In the genomic region with DNA sequence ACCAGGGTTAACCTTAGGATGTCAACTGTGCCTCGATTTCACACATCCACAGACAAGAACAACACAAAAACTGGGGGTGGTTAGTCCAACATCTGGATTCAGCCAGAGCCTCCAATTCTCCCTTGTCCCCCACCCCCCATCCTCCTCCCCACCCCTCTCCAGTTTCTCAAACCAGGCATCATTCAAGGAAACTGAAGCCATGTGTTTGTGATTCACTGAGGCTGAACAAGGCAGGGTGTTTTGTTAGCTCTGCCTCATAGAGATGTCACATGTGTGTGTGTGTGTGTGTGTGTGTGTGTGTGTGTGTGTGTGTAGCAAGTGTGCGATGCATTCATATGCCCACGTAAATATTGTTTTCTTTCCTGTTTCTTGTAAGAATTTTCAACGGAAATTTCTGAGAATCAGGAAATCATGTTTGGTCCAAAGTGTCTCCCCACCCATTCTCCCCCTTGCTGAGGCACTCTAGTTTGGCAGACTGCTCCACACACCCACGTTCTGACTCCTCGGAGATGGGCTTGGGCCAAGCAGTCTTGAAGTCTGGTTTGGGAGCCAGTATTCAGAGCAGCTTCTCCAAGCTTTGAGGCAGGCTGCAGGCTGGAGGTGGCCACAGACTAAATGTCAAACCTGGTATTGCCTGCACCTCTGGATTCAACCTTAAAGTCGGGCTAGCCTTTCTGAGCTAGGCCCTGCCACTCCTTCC, we compare ENCODE assay signal across 9 mouse cellular contexts. TPM values are rescaled to one million over a fixed set of nuclear protein-coding genes. Genes with fewer than 3 reads are reported as not detected.
DNase-seq lines count a peak whose midpoint lies in the region; ATAC-seq and TF ChIP-seq lines count a peak whose summit lies in the region.
"Had no signal": no experiment of that assay in that cellular context is flagged by ENCODE, and none has a peak within 500 bp of the region (broad histone marks: within the 10 kb centered on the region; RNA-seq: fewer than 3 reads in every experiment).

No protein-coding gene starts in this region.

- no peak overlapping the region for H3K4me3 ChIP-seq in limb, embryonic 12.5 days (replicated peaks)
- no peak overlapping the region for H3K4me3 ChIP-seq in liver, postnatal 0 days (ENCODE audit: low read depth, low read length)
- H3K4me3 ChIP-seq: hindbrain, embryonic 15.5 days had no signal

- no peak overlapping the region for H3K4me2 ChIP-seq in limb, embryonic 12.5 days
- H3K4me2 ChIP-seq in liver, postnatal 0 days (ENCODE audit: low read depth, low read length) = no peak overlapping the region
- H3K4me2 ChIP-seq: hindbrain, embryonic 15.5 days had no signal

- peak; percentile 84 for DNase-seq in urinary bladder, postnatal 14 days (ENCODE audit: low spot score)
- DNase-seq in urinary bladder, postnatal 10 days (ENCODE audit: low spot score) = no peak
- DNase-seq in gastrocnemius, postnatal 10 days = peak; percentile 66
- peak; percentile 81 for DNase-seq in kidney, postnatal 10 days
- peak; percentile 67 for DNase-seq in right cerebral cortex, postnatal 4 days
- DNase-seq in liver, postnatal 0 days = no peak
- no peak for DNase-seq in T-cell, adult 2 months (ENCODE audit: low spot score)

- peaks cover 37% of the 10 kb centered on the region for H3K4me1 ChIP-seq in limb, embryonic 12.5 days (replicated peaks)
- H3K4me1 ChIP-seq in liver, postnatal 0 days (ENCODE audit: insufficient read depth) = no peaks in the 10 kb centered on the region

- H3K9ac ChIP-seq in limb, embryonic 12.5 days (replicated peaks) = no peak overlapping the region
- no peak overlapping the region for H3K9ac ChIP-seq in liver, postnatal 0 days (replicated peaks)
- H3K9ac ChIP-seq: hindbrain, embryonic 15.5 days had no signal

- WGBS in limb, embryonic 12.5 days = 47% methylated on average over 7 of the region's 7 CpGs
- 64% methylated on average over 7 of the region's 7 CpGs for WGBS in liver, postnatal 0 days (ENCODE audit: insufficient replicate concordance)

- H3K27ac ChIP-seq in limb, embryonic 12.5 days = peak overlapping the region; percentile 89
- no peak overlapping the region for H3K27ac ChIP-seq in liver, postnatal 0 days (ENCODE audit: low read depth)
- H3K27ac ChIP-seq: hindbrain, embryonic 15.5 days had no signal

- no peak for TF ChIP-seq EP300 in liver, postnatal 0 days (IDR thresholded peaks at IDR 0.05; ENCODE audit: low read depth)

- peaks cover 5% of the 10 kb centered on the region; the same call in 1 of the 2 replicates for H3K27me3 ChIP-seq in limb, embryonic 12.5 days
- H3K27me3 ChIP-seq in liver, postnatal 0 days (ENCODE audit: insufficient read depth, low read length) = no peaks in the 10 kb centered on the region
- H3K27me3 ChIP-seq: hindbrain, embryonic 15.5 days had no signal

- H3K9me3 ChIP-seq in limb, embryonic 12.5 days = no peaks in the 10 kb centered on the region
- no peaks in the 10 kb centered on the region for H3K9me3 ChIP-seq in liver, postnatal 0 days (ENCODE audit: low read length)
- H3K9me3 ChIP-seq: hindbrain, embryonic 15.5 days had no signal

- no peak for TF ChIP-seq CTCF in liver, postnatal 0 days (IDR thresholded peaks at IDR 0.05; ENCODE audit: low read depth)

- no peaks in the 10 kb centered on the region for H3K36me3 ChIP-seq in limb, embryonic 12.5 days
- H3K36me3 ChIP-seq in liver, postnatal 0 days (replicated peaks; ENCODE audit: insufficient read depth, low read length) = no peaks in the 10 kb centered on the region
- H3K36me3 ChIP-seq: hindbrain, embryonic 15.5 days had no signal

- ATAC-seq in limb, embryonic 12.5 days (ENCODE audit: insufficient number of reproducible peaks, insufficient read depth, low FRiP score, low TSS enrichment, low read depth) = peak; percentile 75
- ATAC-seq in liver, postnatal 0 days = no peak

RNA-seq across cellular contexts. Expression of a gene that starts 16.3 kb away (rescaled TPM):
- total RNA-seq in gastrocnemius, postnatal 10 days (2021) = not detected
- polyA plus RNA-seq in limb, embryonic 12.5 days (2016; fragmentation: Nextera tagmentation; extraction: Ambion mirVana) = not detected in 2 replicates
- polyA plus RNA-seq in liver, postnatal 0 days (2015; fragmentation: Nextera tagmentation; extraction: Ambion mirVana) = 0.04 TPM in 1 of 2 replicates, not detected in the other

Comparison
In these comparisons a context has a peak if more than half of its experiments do, and no peak if none do; other contexts are left out.
1. DNase-seq: peak in urinary bladder, postnatal 14 days (single experiment), gastrocnemius, postnatal 10 days (single experiment), kidney, postnatal 10 days (single experiment) and right cerebral cortex, postnatal 4 days (single experiment); none in urinary bladder, postnatal 10 days (single experiment), liver, postnatal 0 days (single experiment) and T-cell, adult 2 months (single experiment).